Mouse (Mus musculus): ENCODE measurements around the gene Frmd4b. TPM values are rescaled to one million over a fixed set of nuclear protein-coding genes. Genes with fewer than 3 reads are reported as not detected.

Frmd4b gene
- polyA plus RNA-seq, 1 experiment = 15.6 TPM

GRCm38 (mm10) chr6:97252711-97253221 is 364.6 kb downstream of the Frmd4b start, which contains the start of gene Lmod3:
Gene Lmod3 (minus strand): TSS chr6:97252759.
- Histone ChIP-seq H3K4me3 (replicated peaks; ENCODE audit: insufficient read depth, low read depth, low read length) (no peak within 1 kb of the TSS), H3K27me3 (ENCODE audit: control insufficient read depth, insufficient read depth, low read length) (no peaks in the 10 kb centered on the region), H3K4me1 (ENCODE audit: control insufficient read depth, insufficient read depth, low read length) (no peaks in the 10 kb centered on the region), H3K27ac (ENCODE audit: insufficient read depth, low read length) (no peak within 1 kb of the TSS)
- WGBS = 39% methylated on average over 9 of the region's 9 CpGs
- TF ChIP-seq POLR2A (IDR thresholded peaks at IDR 0.05; ENCODE audit: borderline replicate concordance, insufficient read depth, low read length) (no peak), CTCF (IDR thresholded peaks at IDR 0.05; ENCODE audit: borderline replicate concordance, insufficient read depth, low read depth, low read length) (no peak)
- DNase-seq = no peak

- Histone ChIP-seq H3K4me3 (replicated peaks; ENCODE audit: insufficient read depth, low read depth, low read length) (no peak overlapping the region), H3K4me1 (ENCODE audit: control insufficient read depth, insufficient read depth, low read length) (no peaks in the 10 kb centered on the region), H3K27ac (ENCODE audit: insufficient read depth, low read length) (no peak overlapping the region), H3K27me3 (ENCODE audit: control insufficient read depth, insufficient read depth, low read length) (no peaks in the 10 kb centered on the region)
- WGBS = 77% methylated on average over 5 of the region's 5 CpGs
- TF ChIP-seq CTCF (IDR thresholded peaks at IDR 0.05; ENCODE audit: borderline replicate concordance, insufficient read depth, low read depth, low read length) (no peak), POLR2A (IDR thresholded peaks at IDR 0.05; ENCODE audit: borderline replicate concordance, insufficient read depth, low read length) (no peak)
- DNase-seq = no peak
Measured at GRCm38 (mm10) chr6:97252086-97252485, 365.3 kb downstream of the Frmd4b start.

GRCm38 (mm10) chr6:97250966-97251365 is 366.4 kb downstream of the Frmd4b start:
- TF ChIP-seq POLR2A (IDR thresholded peaks at IDR 0.05; ENCODE audit: borderline replicate concordance, insufficient read depth, low read length) = no peak
- TF ChIP-seq CTCF (IDR thresholded peaks at IDR 0.05; ENCODE audit: borderline replicate concordance, insufficient read depth, low read depth, low read length) = peak; percentile 22; the same call in 1 of the 2 replicates
- 41% methylated on average over 6 of the region's 6 CpGs for WGBS
- peak; percentile 31 to 34 for DNase-seq
- no peaks in the 10 kb centered on the region for H3K27me3 ChIP-seq (ENCODE audit: control insufficient read depth, insufficient read depth, low read length)
- no peak overlapping the region for H3K27ac ChIP-seq (ENCODE audit: insufficient read depth, low read length)
- H3K4me1 ChIP-seq (ENCODE audit: control insufficient read depth, insufficient read depth, low read length) = no peaks in the 10 kb centered on the region
- no peak overlapping the region for H3K4me3 ChIP-seq (replicated peaks; ENCODE audit: insufficient read depth, low read depth, low read length)

- H3K27ac ChIP-seq (ENCODE audit: insufficient read depth, low read length) = no peak overlapping the region
Measured at GRCm38 (mm10) chr6:97245200-97245599, 372.1 kb downstream of the Frmd4b start.

GRCm38 (mm10) chr6:97242522-97242921 is 374.8 kb downstream of the Frmd4b start:
- DNase-seq = no peak
- TF ChIP-seq POLR2A (IDR thresholded peaks at IDR 0.05; ENCODE audit: borderline replicate concordance, insufficient read depth, low read length) (no peak), CTCF (IDR thresholded peaks at IDR 0.05; ENCODE audit: borderline replicate concordance, insufficient read depth, low read depth, low read length) (no peak)
- WGBS = 92% methylated on average over 4 of the region's 4 CpGs
- Histone ChIP-seq H3K27ac (ENCODE audit: insufficient read depth, low read length) (no peak overlapping the region), H3K4me1 (ENCODE audit: control insufficient read depth, insufficient read depth, low read length) (no peaks in the 10 kb centered on the region), H3K27me3 (ENCODE audit: control insufficient read depth, insufficient read depth, low read length) (no peaks in the 10 kb centered on the region), H3K4me3 (replicated peaks; ENCODE audit: insufficient read depth, low read depth, low read length) (no peak overlapping the region)

More at GRCm38 (mm10) chr6:97245200-97245599, 372.1 kb downstream of the Frmd4b start:
- no peak for DNase-seq
- TF ChIP-seq CTCF (IDR thresholded peaks at IDR 0.05; ENCODE audit: borderline replicate concordance, insufficient read depth, low read depth, low read length) (no peak), POLR2A (IDR thresholded peaks at IDR 0.05; ENCODE audit: borderline replicate concordance, insufficient read depth, low read length) (no peak)
- H3K27me3 ChIP-seq (ENCODE audit: control insufficient read depth, insufficient read depth, low read length) = no peaks in the 10 kb centered on the region
- no peaks in the 10 kb centered on the region for H3K4me1 ChIP-seq (ENCODE audit: control insufficient read depth, insufficient read depth, low read length)
- H3K4me3 ChIP-seq (replicated peaks; ENCODE audit: insufficient read depth, low read depth, low read length) = no peak overlapping the region

GRCm38 (mm10) chr6:97240092-97240491 is 377.2 kb downstream of the Frmd4b start:
- no peaks in the 10 kb centered on the region for H3K27me3 ChIP-seq (ENCODE audit: control insufficient read depth, insufficient read depth, low read length)
- no peak overlapping the region for H3K27ac ChIP-seq (ENCODE audit: insufficient read depth, low read length)
- WGBS = 65% methylated on average over 5 of the region's 5 CpGs
- no peak overlapping the region for H3K4me3 ChIP-seq (replicated peaks; ENCODE audit: insufficient read depth, low read depth, low read length)
- TF ChIP-seq POLR2A (IDR thresholded peaks at IDR 0.05; ENCODE audit: borderline replicate concordance, insufficient read depth, low read length) = no peak
- TF ChIP-seq CTCF (IDR thresholded peaks at IDR 0.05; ENCODE audit: borderline replicate concordance, insufficient read depth, low read depth, low read length) = no peak
- H3K4me1 ChIP-seq (ENCODE audit: control insufficient read depth, insufficient read depth, low read length) = no peaks in the 10 kb centered on the region
- no peak for DNase-seq

GRCm38 (mm10) chr6:97239360-97239759 is 378.0 kb downstream of the Frmd4b start:
- TF ChIP-seq CTCF (IDR thresholded peaks at IDR 0.05; ENCODE audit: borderline replicate concordance, insufficient read depth, low read depth, low read length) (no peak), POLR2A (IDR thresholded peaks at IDR 0.05; ENCODE audit: borderline replicate concordance, insufficient read depth, low read length) (no peak)
- WGBS = 91% methylated on average over 6 of the region's 6 CpGs
- no peak overlapping the region for H3K4me3 ChIP-seq (replicated peaks; ENCODE audit: insufficient read depth, low read depth, low read length)
- H3K4me1 ChIP-seq (ENCODE audit: control insufficient read depth, insufficient read depth, low read length) = no peaks in the 10 kb centered on the region
- H3K27me3 ChIP-seq (ENCODE audit: control insufficient read depth, insufficient read depth, low read length) = no peaks in the 10 kb centered on the region
- H3K27ac ChIP-seq (ENCODE audit: insufficient read depth, low read length) = no peak overlapping the region
- no peak for DNase-seq

Other genes starting within 250 kb of the Frmd4b start
- gene Mitf, start 189.5 kb upstream of the Frmd4b start, polyA plus RNA-seq (2012; rRNA removed) = 9.5 and 10.2 TPM in 2 replicates

All from cerebellum, adult 2 months (tissue).